Mouse (Mus musculus) hindbrain, embryonic 14.5 days (tissue): ENCODE results near the gene Rab5c. TPM values are rescaled to one million over a fixed set of nuclear protein-coding genes. Genes with fewer than 3 reads are reported as not detected.

ENCODE experiments used
- polyA plus RNA-seq: library from polyadenylated mRNA; unstranded; fragments of >200 nt; fragmentation: Nextera tagmentation; extraction: Ambion mirVana; gene quantifications from 2 replicates; pipeline ENCODE4 v1.2.1, GENCODE M21; 2014

Rab5c gene
- polyA plus RNA-seq, 1 experiment from 2014 or later: 80.5 TPM

Other genes starting within 250 kb of the Rab5c start
- 224 and 244 TPM in 2 replicates for gene Acly, start 210.2 kb downstream of the Rab5c start, polyA plus RNA-seq
- gene Ttc25, start 192.6 kb downstream of the Rab5c start, polyA plus RNA-seq: 2.0 and 2.7 TPM in 2 replicates
- 47.2 and 53.3 TPM in 2 replicates for gene Cnp, start 163.3 kb downstream of the Rab5c start, polyA plus RNA-seq
- 103 TPM in 2 replicates for gene Nkiras2, start 119.0 kb downstream of the Rab5c start, polyA plus RNA-seq
- 91.0 and 91.6 TPM in 2 replicates for gene Dnajc7, start 118.0 kb downstream of the Rab5c start, polyA plus RNA-seq
- gene Zfp385c, start 45.8 kb downstream of the Rab5c start, polyA plus RNA-seq: 0.20 and 0.31 TPM in 2 replicates
- gene Dhx58, start 33.9 kb downstream of the Rab5c start, polyA plus RNA-seq: 0.85 and 1.7 TPM in 2 replicates
- gene Kat2a, start 25.8 kb downstream of the Rab5c start, polyA plus RNA-seq: 57.8 and 64.1 TPM in 2 replicates
- not detected in 2 replicates for gene Hspb9, start 24.4 kb downstream of the Rab5c start, polyA plus RNA-seq
- gene Kcnh4, start 21.7 kb upstream of the Rab5c start, polyA plus RNA-seq: 7.6 and 8.8 TPM in 2 replicates
- gene Hcrt, start 24.7 kb upstream of the Rab5c start, polyA plus RNA-seq: 0.78 TPM in 1 of 2 replicates, not detected in the other
- 2.7 and 4.4 TPM in 2 replicates for gene Ghdc, start 32.7 kb upstream of the Rab5c start, polyA plus RNA-seq
- gene Stat5b, start 112.5 kb upstream of the Rab5c start, polyA plus RNA-seq: 19.0 and 19.8 TPM in 2 replicates
- gene Stat5a, start 121.1 kb upstream of the Rab5c start, polyA plus RNA-seq: 1.4 and 1.7 TPM in 2 replicates
- gene Stat3, start 201.3 kb upstream of the Rab5c start, polyA plus RNA-seq: 49.1 and 50.6 TPM in 2 replicates
- gene Cavin1, start 232.7 kb upstream of the Rab5c start, polyA plus RNA-seq: 20.1 and 21.1 TPM in 2 replicates